Mouse (Mus musculus): Measurements from ENCODE around the gene Zfp980. TPM values are rescaled to one million over a fixed set of nuclear protein-coding genes. Genes with fewer than 3 reads are reported as not detected.
"Not testable (repeated sequence)": the region's sequence is repeated elsewhere in the genome, so short reads cannot be mapped to it uniquely, and the experiment has no call there.

Zfp980 gene
- total RNA-seq (2014; fragmentation: Nextera tagmentation) (not detected in 2 replicates), total RNA-seq (2017) (not detected in 2 replicates)

DNA sequence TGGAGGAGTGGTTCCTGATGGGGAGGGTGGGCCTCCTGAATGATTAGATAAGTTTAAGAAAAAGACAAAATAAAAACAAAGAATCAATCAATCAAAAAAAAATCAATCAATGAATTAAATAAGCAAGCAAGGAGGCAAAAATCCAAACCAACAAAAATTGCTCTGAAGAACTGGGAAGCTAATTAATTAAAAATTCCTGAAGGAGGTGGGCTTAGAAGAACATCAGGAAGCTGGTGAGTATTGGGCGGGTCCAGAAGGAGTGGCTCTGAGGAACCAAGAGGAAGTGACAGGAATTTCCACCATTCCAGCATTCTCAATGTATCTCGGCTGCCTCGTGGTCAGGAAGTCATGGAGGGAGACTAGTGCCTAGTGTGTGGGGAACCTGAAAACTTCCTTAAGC, at the start of gene Zfp980:
Gene Zfp980 (plus strand): TSS at position 301 of the 400 bp plus-strand sequence.
- not testable (repeated sequence) for ATAC-seq (replicated peaks; ENCODE audit: low FRiP score, low TSS enrichment, poor library complexity, severe bottlenecking)

DNA sequence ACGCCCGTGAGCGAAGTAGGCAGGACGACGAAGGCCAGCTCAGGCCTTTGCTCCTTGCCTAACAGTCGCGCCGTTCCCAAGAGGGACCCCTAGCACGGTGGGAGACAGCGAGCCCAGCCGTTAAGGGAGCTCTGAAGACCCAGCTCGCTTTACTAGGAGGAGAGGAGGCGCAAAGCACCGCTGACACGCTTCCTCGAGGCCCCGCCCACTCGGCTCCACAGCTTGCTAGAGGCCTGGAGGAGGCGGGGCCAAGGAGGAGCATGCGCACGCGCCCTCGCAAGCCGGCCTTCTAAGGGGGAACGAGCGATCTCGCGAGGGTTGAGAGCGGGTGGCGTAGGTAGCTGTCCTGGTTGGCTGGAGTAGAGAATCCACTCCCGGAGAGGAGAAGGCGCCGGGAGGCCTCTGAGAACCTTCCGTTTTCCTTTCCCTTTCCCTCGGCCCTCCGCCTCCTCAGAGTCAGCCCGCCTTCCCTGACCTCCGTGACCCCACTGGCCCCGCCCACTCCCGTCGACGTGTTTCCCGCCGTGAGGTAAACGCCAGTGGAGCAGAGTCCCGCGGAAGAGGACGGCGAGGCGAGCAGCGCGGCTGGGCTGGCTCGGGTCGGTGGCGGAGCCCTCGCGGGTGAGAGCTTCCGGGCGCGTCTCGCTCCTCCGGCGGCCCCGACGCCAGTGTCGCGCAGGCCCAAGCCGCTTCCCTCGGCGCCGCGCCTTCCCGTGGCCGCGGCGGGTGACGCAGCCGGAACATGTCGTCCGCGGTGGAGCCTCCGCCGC, 29.9 kb upstream of the Zfp980 start:
- ATAC-seq (replicated peaks; ENCODE audit: low FRiP score, low TSS enrichment, poor library complexity, severe bottlenecking), result not testable (repeated sequence)

DNA sequence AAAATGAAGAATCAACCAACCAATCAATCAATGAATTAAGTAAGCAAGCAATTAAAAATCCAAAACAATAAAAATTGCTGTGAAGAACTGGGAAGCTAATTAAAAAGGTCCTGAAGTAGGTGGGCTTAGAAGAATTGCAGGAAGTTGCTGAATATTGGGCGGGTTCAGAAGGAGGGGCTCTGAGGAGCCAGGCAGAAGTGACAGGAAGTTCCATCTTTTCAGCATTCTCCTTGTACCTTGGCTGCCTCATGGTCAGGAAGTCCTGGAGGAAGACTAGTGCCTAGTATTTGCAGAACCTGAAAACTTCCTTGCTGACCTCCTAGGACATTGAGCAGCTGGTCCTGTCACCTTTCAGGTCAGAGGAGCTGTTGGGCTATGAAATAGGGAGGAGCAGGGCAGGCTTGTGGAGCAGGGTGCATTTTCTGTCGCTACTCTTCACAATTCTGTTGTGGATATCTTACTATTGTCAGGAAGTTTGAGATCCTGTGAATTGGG, 3.8 kb downstream of the Zfp980 start:
- ATAC-seq (replicated peaks; ENCODE audit: low FRiP score, low TSS enrichment, poor library complexity, severe bottlenecking), result not testable (repeated sequence)

DNA sequence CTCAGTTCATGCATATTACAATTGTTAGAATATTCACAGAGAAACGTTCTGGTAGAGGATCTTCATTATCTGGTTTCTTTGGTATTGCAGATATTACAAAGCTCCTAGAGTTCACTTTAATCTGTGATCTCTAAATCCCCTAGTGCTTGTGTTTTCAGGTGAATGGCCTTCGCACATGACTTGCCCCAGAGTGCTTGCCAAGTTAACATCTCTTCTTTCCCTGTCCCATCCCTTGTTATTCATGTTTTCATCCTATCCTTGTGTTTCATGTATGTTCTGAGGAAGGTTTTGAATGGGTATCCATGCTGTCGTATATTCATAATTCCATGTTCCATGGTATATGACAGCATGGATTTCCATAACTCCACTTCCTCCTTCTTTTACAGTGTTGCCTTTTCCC, 9.7 kb downstream of the Zfp980 start:
- ATAC-seq (replicated peaks; ENCODE audit: low FRiP score, low TSS enrichment, poor library complexity, severe bottlenecking), result not testable (repeated sequence)

DNA sequence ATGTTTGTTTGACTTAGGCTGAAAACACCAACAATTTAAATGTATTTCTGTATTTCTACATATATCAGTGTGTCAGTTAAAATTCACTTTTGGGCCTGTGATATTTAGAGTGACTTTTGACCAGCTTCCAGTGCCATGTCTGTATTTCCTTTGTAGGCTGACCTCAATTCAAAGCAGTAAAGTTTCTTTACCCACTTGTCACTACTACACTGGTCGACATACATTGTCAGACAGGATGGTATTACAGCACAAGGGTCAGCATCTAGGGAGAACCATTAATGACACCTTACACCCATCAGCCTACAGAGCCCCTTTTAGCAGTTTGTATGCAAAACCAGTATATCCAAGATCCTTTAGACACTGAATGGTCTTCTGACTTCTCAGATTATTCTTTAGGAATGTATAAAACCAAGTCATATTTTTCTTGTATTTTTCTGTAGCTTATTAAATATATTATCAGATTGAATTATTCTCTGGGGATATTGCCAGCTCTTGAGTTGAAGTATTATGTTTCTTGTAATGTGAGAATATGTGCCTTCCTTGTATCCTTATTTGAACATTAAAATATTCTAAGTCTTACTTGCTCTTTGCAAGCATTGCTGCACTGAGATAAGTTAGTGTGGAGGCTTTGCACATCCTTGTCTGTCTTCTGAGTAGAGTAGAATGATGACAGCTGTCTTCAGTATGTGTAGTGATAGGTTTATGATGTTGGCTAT, 10.3 kb downstream of the Zfp980 start:
- ATAC-seq (replicated peaks; ENCODE audit: low FRiP score, low TSS enrichment, poor library complexity, severe bottlenecking), result not testable (repeated sequence)

DNA sequence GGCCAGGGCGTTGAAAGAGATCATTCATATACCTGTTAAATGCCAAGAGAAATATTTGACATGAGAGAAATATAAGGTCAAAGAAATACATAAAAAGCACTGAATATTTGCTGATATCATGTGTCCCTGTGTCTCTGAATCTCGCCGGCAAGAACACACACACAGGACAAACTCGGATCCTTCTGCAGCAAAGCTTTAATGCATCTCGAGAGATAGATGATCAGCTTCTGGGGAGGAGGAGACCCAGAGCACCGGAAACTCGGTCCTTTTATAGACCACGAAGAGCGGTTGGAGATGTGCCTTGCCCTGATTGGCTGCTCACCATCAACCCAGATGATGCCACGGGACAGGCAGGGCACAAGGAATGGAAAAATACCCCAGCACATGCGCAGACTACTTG, 11.5 kb downstream of the Zfp980 start:
- not testable (repeated sequence) for ATAC-seq (replicated peaks; ENCODE audit: low FRiP score, low TSS enrichment, poor library complexity, severe bottlenecking)

DNA sequence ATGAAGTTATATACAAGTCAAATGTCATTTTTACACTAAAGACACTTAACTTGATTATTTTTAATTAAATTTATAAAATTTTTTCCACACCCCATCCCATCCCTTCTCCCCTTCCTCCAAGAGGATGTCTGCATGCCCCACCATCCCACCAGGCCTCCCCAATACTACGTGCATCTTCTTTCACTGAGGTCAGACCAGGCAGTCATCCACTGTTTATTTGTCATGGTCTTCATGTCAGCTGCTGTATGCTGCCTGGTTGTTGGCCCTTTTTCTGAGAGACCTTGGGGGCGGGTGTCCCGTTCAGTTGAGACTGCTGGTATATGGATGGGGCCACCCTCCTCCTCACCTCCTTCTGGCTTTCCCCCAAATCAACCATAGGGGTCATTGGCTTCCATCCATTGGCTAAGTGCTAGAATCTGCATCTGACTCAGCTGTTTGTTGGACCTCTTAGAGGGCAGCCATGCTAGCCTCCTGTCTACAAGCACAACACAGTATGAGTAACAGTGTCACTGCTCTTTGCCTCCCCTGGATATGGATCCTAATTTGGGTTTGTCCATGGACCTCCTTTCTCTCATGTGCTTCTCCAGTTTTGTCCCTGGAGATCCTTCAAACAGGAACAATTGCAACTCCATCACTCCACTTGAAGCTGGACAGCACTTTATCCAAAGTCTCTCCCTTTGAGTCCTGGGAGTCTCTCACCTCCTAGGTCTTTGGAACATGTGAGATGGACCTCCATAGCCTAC, 12.7 kb downstream of the Zfp980 start:
- ATAC-seq (replicated peaks; ENCODE audit: low FRiP score, low TSS enrichment, poor library complexity, severe bottlenecking), result not testable (repeated sequence)

DNA sequence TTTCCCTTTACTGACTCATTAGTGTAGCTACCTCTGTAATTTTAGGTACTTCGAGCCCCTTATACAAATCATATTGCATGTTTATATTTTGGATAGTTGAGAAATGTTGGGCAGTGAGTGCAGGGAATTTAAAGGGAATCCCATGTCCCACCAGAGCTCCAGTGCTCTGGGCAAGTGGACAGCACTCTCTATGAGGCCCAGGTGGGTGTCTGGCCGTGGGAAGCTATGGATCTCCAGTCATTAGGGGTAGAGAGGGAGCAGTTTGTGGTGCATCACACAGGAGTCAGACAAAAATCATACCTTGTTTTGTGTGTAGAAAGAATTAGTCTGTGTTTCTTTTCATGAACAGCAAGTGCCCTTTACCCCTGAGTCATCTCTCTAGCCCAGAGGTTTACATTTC, 15.6 kb downstream of the Zfp980 start:
- ATAC-seq (replicated peaks; ENCODE audit: low FRiP score, low TSS enrichment, poor library complexity, severe bottlenecking), result not testable (repeated sequence)

DNA sequence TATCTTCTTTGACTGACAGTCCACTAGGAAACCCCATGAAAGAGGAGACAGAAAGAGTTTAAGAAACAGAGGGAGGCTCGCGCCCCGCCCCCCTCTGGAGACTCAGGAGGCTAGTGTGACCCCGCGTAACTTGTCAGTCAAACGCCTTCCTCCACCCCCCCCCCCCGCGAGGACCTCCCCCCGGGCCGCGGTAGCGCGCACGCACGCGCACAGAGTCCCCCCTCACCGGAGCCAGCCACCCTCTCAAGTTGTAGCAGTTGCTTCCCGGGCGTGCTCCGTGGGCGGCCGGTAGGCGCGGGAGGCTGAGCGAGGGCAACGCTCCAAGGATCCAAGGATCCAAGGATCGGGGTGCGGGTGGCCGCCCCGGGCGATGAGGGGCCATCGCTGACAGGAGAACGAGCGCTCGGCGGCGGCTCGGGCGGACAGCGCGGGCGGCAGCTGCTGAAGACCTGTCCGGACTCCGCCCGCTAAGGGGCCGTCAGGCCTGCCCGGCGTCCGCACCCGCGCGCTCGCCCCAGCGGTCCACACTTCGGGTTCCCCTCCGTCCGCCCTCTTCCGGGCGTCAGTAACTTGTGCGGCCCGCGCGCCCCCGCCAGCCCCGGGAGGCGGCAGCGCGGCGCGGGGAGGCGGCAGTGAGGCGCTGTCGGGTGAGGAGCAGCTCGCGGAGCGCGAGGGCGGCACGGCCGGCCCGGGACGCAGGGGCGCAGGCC, 74.6 kb downstream of the Zfp980 start:
- not testable (repeated sequence) for ATAC-seq (replicated peaks; ENCODE audit: low FRiP score, low TSS enrichment, poor library complexity, severe bottlenecking)

DNA sequence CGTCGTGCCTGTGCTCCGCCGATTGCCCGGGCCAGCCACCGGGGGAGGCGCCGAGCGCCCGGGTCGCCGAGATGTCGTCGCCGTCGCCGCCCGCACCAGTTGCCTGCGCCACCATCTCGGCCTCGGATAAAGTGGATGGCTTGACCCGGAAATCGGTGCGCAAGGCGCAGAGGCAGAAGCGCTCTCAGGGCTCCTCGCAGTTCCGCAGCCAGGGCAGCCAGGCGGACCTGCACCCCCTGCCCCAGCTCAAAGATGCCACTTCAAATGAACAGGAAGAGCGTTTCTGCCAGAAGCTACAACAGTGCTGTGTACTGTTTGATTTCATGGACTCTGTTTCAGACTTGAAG, 75.1 kb downstream of the Zfp980 start:
- ATAC-seq (replicated peaks; ENCODE audit: low FRiP score, low TSS enrichment, poor library complexity, severe bottlenecking), result not testable (repeated sequence)

Other genes starting within 250 kb of the Zfp980 start
- gene Zfp990, start 159.9 kb upstream of the Zfp980 start, total RNA-seq (2014; fragmentation: Nextera tagmentation), result not detected in 2 replicates
- 0.11 and 0.70 TPM in 2 replicates for gene Zfp990, start 159.9 kb upstream of the Zfp980 start, total RNA-seq (2017)
- 13.6 and 24.6 TPM in 2 replicates for gene Gm13212, start 85.5 kb upstream of the Zfp980 start, total RNA-seq (2014; fragmentation: Nextera tagmentation)
- 6.2 and 11.7 TPM in 2 replicates for gene Gm13212, start 85.5 kb upstream of the Zfp980 start, total RNA-seq (2017)
- gene Zfp986, start 198.1 kb downstream of the Zfp980 start, total RNA-seq (2014; fragmentation: Nextera tagmentation), result not detected in 2 replicates
- not detected in 2 replicates for gene Zfp986, start 198.1 kb downstream of the Zfp980 start, total RNA-seq (2017)